Mouse (Mus musculus): ENCODE data around the gene Cntrl.

- TF ChIP-seq CTCF (conservative IDR thresholded peaks at IDR 0.05; ENCODE audit: low read length): no peak
- no peak for TF ChIP-seq NANOG (IDR thresholded peaks at IDR 0.05; ENCODE audit: borderline replicate concordance, low read length)
These were observed 56.1 kb downstream of the Cntrl start for GRCm38 (mm10) chr2:35165416-35165815.

All from E14TG2a.4 (cell line).